Mouse (Mus musculus): ENCODE results near the gene Emilin2. TPM values are rescaled to one million over a fixed set of nuclear protein-coding genes. Genes with fewer than 3 reads are reported as not detected.
"Not testable (repeated sequence)": the region's sequence is repeated elsewhere in the genome, so short reads cannot be mapped to it uniquely, and the experiment has no call there.

The Emilin2 gene
- polyA plus RNA-seq (2021) = 0.59 TPM

DNA sequence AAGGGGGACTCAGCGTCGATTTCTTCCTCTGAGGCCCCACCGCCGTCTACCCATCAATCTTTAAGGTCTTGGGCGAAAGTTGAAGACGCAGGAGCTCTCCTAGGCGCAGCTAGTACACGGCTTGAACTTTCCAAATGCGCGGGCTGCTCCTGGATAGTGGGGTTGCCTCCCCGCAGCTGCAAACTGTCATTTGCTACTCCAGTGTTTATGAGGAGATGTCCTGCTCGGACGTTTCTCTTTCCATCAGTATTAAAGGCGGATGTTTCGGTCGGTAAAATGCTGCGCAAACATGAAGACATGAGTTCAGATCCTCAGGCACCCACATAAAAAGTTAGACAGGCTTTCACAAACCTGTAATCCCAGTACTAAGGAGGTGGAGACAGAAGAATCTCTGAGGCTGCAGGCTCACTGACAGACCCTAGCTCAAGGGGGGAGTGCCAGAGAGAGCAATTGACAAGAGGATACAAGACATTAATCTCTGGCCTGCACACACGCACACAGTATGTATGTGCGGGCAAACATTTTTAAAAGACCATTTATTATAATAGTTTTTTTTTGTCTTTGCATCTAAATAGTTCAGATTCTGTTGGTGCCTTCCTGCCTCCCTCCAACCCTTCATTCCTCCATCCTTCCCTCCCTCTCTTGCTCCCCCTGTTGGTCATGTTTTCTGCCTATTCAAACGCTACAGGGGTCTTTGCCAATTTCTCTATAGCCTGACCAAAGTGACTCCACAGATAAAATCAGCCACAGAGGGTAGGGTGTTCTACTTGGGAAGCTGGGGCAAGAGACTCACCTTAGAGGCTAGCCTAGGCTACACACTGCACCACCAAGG is at the start of gene Emilin2:
Gene Emilin2, minus strand, starts transcription at position 639 of the 832 bp plus-strand sequence.
- TF ChIP-seq CTCF (IDR thresholded peaks at IDR 0.05) = no peak
- DNase-seq (ENCODE audit: low read depth, low spot score) (no peak), ATAC-seq (no peak)
- POLR2A ChIA-PET = interaction anchor here (0.7 kb wide), 1 partner anchor 23 kb away, joined by 3 read pairs; no protein-coding TSS in a partner anchor
- no peaks in the 10 kb centered on the region for H3K27me3 ChIP-seq
- CTCF ChIA-PET = no interaction called here
- in situ Hi-C loops (cut with MboI; ENCODE audit: low pct_unique_long_range_greater_than_20kb) = no loop called here

DNA sequence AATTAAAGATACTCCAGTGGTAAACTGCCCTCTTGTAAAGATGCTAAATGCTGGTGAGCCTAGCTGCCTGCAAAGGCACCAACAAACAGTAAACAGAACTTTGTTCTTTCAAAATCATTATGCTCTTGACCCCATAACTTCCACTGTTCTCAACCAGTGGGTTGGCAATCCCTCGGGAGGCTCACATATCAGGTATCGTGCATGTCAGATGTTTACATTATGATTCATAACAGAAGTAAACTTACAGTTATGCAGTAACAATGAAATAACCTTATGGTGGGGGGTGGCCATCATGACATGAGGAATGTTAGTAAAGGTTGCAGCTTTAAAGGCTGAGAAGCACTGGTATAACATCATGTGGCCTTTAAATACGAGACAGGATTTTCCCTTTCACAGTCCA is 43.7 kb upstream of the Emilin2 start:
- ATAC-seq = no peak
- CTCF ChIA-PET = interaction anchor here (0.6 to 1.4 kb wide), 3 partner anchors 20 to 126 kb away, joined by 3 to 4 read pairs (median 3); no protein-coding TSS in a partner anchor
- no peaks in the 10 kb centered on the region for H3K27me3 ChIP-seq
- DNase-seq (ENCODE audit: low read depth, low spot score) = no peak
- no peak for TF ChIP-seq CTCF (IDR thresholded peaks at IDR 0.05)
- in situ Hi-C loops (cut with MboI; ENCODE audit: low pct_unique_long_range_greater_than_20kb) = no loop called here
- POLR2A ChIA-PET = no interaction called here

DNA sequence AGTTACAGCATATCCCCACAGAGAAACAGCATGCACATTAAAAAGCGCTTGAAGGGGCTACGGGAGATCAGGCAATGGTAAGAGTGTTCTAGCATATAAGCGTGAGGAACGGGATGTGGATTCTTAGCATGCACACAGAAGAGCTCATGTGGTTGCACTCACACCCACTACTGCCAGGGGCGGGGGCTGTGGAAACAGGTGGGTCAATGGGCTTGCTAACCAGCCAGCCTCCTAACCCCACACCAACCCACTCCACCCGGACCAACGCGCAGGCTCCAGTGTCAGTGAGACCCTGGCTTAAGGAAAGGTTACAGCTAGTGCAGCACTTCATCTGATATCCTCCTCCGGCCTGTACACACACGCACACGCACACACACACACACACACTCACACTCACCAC is 42.4 kb upstream of the Emilin2 start:
- ATAC-seq = no peak

DNA sequence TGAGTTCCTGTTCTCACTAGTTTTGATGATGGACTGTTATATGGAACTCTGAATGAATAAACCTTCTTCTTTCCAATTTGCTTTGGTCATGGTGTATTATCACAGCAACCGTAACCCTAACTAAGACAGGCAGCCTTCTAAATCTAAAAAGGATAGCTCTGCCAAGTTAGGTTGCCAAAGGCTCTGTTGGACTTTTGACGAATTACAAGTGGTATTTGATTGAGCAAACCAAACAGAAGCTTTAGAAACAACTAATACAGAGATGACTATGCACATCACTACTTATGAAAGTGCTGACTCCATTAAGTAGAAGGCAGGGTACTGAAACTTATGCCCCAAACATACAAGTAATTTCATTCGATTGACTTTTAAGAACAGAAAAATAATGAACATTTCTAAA is 36.4 kb upstream of the Emilin2 start:
- ChIA-PET CTCF (no interaction called here), POLR2A (no interaction called here)
- DNase-seq (ENCODE audit: low read depth, low spot score) = no peak
- in situ Hi-C loops (cut with MboI; ENCODE audit: low pct_unique_long_range_greater_than_20kb) = no loop called here
- H3K27me3 ChIP-seq = no peaks in the 10 kb centered on the region
- TF ChIP-seq CTCF (IDR thresholded peaks at IDR 0.05) = no peak
- ATAC-seq = no peak

More for the DNA sequence above, 42.4 kb upstream of the Emilin2 start:
- TF ChIP-seq CTCF (IDR thresholded peaks at IDR 0.05) = no peak
- ChIA-PET POLR2A (no interaction called here), CTCF (interaction anchor here (1.1 to 1.4 kb wide), 2 partner anchors 12 to 22 kb away, joined by 3 to 4 read pairs; no protein-coding TSS in a partner anchor)
- in situ Hi-C loops (cut with MboI; ENCODE audit: low pct_unique_long_range_greater_than_20kb) = no loop called here
- H3K27me3 ChIP-seq = no peaks in the 10 kb centered on the region
- no peak for DNase-seq (ENCODE audit: low read depth, low spot score)

DNA sequence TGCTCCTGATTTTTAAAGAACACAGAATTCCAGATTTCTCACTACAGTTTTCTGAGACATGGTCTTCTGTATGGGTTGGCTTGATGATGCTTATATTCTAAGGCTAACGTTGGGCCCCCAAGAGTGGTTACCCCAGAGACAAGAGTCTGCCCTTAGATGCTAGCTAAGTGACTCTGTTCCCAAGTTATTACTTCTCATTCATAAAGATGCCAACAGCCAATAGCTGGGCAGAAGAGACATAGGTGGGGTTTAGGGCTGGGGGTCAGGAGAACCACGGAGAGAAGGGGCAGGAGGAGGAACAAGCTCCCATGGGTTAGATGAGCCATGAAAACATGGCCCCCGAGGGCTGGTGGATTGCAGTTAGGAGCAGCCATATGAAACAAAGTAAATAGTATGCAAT is 30.2 kb upstream of the Emilin2 start:
- DNase-seq (ENCODE audit: low read depth, low spot score) = no peak
- CTCF ChIA-PET = interaction anchor here (0.5 to 1.1 kb wide), 2 partner anchors 145 to 279 kb away, joined by 3 read pairs; no protein-coding TSS in a partner anchor
- no peak for ATAC-seq

DNA sequence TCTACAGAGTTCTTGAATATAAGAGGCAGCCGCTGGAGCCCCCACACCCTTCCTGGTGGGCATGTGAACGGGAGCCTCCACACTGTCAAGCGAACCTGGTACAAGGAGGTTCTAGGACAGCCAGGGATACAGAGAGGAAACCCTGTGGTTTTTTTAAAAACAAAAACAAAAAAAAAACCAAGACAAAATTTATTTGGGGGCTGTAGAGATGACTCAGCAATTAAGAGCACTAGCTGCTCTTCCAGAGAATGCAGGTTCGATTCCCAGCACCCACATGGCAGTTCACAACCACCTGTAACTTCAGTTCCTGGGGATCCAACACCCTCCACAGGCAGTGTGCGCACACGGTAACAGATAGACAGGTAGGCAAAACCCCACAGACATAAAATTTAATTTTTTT is 26.8 kb upstream of the Emilin2 start:
- in situ Hi-C loops (cut with MboI; ENCODE audit: low pct_unique_long_range_greater_than_20kb) = no loop called here
- ChIA-PET CTCF (interaction anchor here (1.6 kb wide), 1 partner anchor 10 kb away, joined by 6 read pairs; no protein-coding TSS in a partner anchor), POLR2A (no interaction called here)
- no peak for DNase-seq (ENCODE audit: low read depth, low spot score)
- H3K27me3 ChIP-seq = no peaks in the 10 kb centered on the region
- ATAC-seq = no peak
- TF ChIP-seq CTCF (IDR thresholded peaks at IDR 0.05) = no peak

More for the DNA sequence above, 30.2 kb upstream of the Emilin2 start:
- in situ Hi-C loops (cut with MboI; ENCODE audit: low pct_unique_long_range_greater_than_20kb) = no loop called here
- POLR2A ChIA-PET = no interaction called here
- no peaks in the 10 kb centered on the region for H3K27me3 ChIP-seq
- TF ChIP-seq CTCF (IDR thresholded peaks at IDR 0.05) = no peak

DNA sequence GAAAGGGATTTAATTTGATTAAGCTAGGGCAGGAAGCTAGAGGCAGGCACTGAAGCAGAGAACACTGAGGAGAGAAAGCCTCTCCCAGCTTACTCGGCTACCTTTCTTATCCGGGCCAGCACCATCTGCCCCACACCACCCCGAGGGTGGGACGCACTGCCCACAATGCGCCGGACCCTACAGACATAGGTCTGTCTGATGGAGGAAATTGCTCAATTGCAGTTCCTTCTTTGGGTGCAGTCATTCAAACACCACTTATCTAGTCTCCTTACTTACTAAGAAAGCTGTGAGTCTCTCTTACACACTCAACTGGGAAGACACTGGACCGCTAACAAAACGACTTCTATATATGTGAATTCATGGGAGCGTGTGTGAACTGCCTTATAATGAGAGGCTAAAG is 25.8 kb upstream of the Emilin2 start:
- no peak for TF ChIP-seq CTCF (IDR thresholded peaks at IDR 0.05)
- ATAC-seq = no peak
- CTCF ChIA-PET = no interaction called here
- no peak for DNase-seq (ENCODE audit: low read depth, low spot score)
- in situ Hi-C loops (cut with MboI; ENCODE audit: low pct_unique_long_range_greater_than_20kb) = no loop called here
- POLR2A ChIA-PET = no interaction called here
- H3K27me3 ChIP-seq = no peaks in the 10 kb centered on the region

DNA sequence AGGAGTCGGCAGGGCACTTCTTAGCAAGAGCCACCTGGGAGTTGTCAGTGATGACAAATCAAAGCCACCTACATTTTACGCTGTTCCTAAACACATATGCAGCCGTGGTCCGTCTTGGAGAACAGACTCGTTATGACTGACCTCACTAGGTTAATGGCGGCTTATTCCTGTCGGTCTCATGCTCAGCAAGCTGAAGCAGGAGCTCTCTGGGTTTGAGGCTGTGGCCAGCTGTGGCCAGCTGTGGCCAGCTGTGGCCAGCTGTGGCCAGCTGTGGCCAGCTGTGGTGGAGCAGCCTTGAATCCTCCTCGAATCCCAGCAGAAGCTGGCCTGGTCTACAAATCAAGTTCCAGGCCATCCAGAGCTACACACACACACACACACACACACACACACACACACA is 24.6 kb upstream of the Emilin2 start:
- POLR2A ChIA-PET = no interaction called here
- DNase-seq (ENCODE audit: low read depth, low spot score) (no peak), ATAC-seq (no peak)
- no peak for TF ChIP-seq CTCF (IDR thresholded peaks at IDR 0.05)
- H3K27me3 ChIP-seq = no peaks in the 10 kb centered on the region
- CTCF ChIA-PET = no interaction called here
- in situ Hi-C loops (cut with MboI; ENCODE audit: low pct_unique_long_range_greater_than_20kb) = no loop called here

DNA sequence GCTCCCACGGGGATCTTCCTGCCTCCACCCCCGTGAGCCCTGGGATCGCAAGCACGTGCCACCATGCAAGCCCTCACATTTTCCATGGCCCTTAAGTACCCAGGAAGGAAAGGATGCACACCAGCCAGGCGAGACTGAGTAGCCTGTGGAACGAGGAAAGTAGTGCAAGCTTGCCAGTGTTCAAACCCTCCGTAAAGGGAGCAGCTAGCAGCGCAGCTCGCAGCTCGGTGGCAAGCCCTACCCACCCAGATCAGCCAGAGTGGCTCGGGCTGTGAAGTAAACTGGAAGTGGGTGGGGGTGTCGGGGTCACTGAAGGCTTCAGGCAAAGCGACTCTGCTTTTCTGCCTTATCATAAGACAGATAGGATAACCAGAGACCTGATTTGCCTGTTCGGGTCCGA is 20.5 kb upstream of the Emilin2 start:
- DNase-seq (ENCODE audit: low read depth, low spot score) = no peak
- ATAC-seq = no peak
- ChIA-PET CTCF (no interaction called here), POLR2A (no interaction called here)
- in situ Hi-C loops (cut with MboI; ENCODE audit: low pct_unique_long_range_greater_than_20kb) = no loop called here
- TF ChIP-seq CTCF (IDR thresholded peaks at IDR 0.05) = no peak
- no peaks in the 10 kb centered on the region for H3K27me3 ChIP-seq

DNA sequence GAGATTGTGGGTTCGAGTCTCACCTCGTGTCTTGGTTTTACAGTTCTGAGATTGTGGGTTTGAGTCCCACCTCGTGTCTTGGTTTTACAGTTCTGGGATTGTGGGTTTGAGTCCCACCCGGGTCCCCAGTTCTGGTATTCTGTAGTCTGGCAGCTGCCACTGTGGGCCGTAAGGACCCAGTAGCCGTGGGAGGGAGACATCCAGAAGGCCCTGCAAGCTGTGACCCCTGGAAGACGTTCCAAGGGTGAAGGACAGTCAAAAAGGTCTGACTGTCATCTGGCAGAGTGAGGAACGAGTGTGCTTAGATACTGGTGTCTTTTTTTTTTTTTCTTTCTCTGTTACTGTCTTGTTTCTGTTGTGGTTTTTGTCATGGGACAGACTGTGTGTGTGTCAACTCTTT is 9.0 kb upstream of the Emilin2 start:
- POLR2A ChIA-PET; ATAC-seq; CTCF ChIA-PET; in situ Hi-C loops (cut with MboI; ENCODE audit: low pct_unique_long_range_greater_than_20kb); DNase-seq (ENCODE audit: low read depth, low spot score); H3K27me3 ChIP-seq: not testable (repeated sequence)

DNA sequence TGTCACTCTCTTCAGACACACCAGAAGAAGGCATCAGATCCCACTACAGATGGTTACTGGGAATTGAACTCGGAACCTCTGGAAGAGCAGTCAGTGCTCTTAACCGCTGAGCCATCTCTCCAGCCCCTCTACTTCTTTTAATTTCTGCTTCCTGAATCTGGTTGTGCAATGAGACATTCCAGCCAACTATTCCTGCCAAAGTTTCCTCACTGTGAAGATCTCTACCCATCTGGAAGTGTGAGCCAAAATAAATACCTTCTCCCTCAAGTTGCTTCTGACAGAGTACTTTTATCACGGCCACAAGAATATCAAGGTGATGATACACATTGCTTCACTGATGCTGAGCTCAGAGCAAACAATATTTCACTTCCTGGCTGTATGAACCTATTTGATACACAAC is 7.6 kb upstream of the Emilin2 start:
- no peak for ATAC-seq
- CTCF ChIA-PET = interaction anchor here (1.4 kb wide), 1 partner anchor 8 kb away, joined by 3 read pairs; no protein-coding TSS in a partner anchor
- POLR2A ChIA-PET = no interaction called here
- DNase-seq (ENCODE audit: low read depth, low spot score) = no peak
- H3K27me3 ChIP-seq = no peaks in the 10 kb centered on the region
- in situ Hi-C loops (cut with MboI; ENCODE audit: low pct_unique_long_range_greater_than_20kb) = no loop called here
- no peak for TF ChIP-seq CTCF (IDR thresholded peaks at IDR 0.05)
